In genomic region chr2:77409521-77410135, GRCm38 (mm10) we compare ENCODE assay signal across 16 mouse cellular contexts.
DNase-seq lines count a peak whose midpoint lies in the region; ATAC-seq and TF ChIP-seq lines count a peak whose summit lies in the region.
"Had no signal": no experiment of that assay in that cellular context is flagged by ENCODE, and none has a peak within 500 bp of the region (broad histone marks: within the 10 kb centered on the region; RNA-seq: fewer than 3 reads in every experiment).

No protein-coding gene starts in this region.

- DNase-seq in heart, embryonic 10.5 days (ENCODE audit: low spot score) = peak; percentile 39
- DNase-seq in heart, postnatal 10 days = no peak
- DNase-seq in kidney, adult 2 months = no peak
- DNase-seq: adrenal gland, adult 2 months; B cell, adult 2 months; cerebellum, adult 2 months; cerebellum, postnatal 36 days; heart, postnatal 4 days; lung, postnatal 4 days had no signal

- no peak overlapping the region for H3K27ac ChIP-seq in heart, embryonic 10.5 days
- H3K27ac ChIP-seq in kidney, embryonic 15.5 days = no peak overlapping the region
- no peak overlapping the region for H3K27ac ChIP-seq in kidney, adult 2 months (ENCODE audit: insufficient read depth, low read depth, low read length)
- no peak overlapping the region for H3K27ac ChIP-seq in neural tube, embryonic 12.5 days
- no peak overlapping the region for H3K27ac ChIP-seq in neural tube, embryonic 15.5 days (replicated peaks)
- H3K27ac ChIP-seq: left cerebral cortex, adult 2 months; lung, embryonic 15.5 days had no signal

- peak; percentile 52; the same call in 1 of the 2 replicates for ATAC-seq in kidney, embryonic 15.5 days (replicated peaks; ENCODE audit: low FRiP score)
- peak; percentile 51 for ATAC-seq in neural tube, embryonic 12.5 days (ENCODE audit: low FRiP score, low read depth)
- no peak; the same call in 1 of the 2 replicates for ATAC-seq in neural tube, embryonic 15.5 days (ENCODE audit: low FRiP score)
- no peak for ATAC-seq in erythroid progenitor cell, adult 5-6 weeks (replicated peaks; ENCODE audit: low FRiP score, poor library complexity, severe bottlenecking)
- ATAC-seq: intestine, embryonic 16.5 days had no signal

- H3K9ac ChIP-seq in kidney, embryonic 15.5 days = no peak overlapping the region
- no peak overlapping the region for H3K9ac ChIP-seq in neural tube, embryonic 12.5 days
- H3K9ac ChIP-seq in neural tube, embryonic 15.5 days (replicated peaks) = no peak overlapping the region
- H3K9ac ChIP-seq: lung, embryonic 15.5 days had no signal

- H3K9me3 ChIP-seq in heart, embryonic 10.5 days = no peaks in the 10 kb centered on the region
- H3K9me3 ChIP-seq in kidney, embryonic 15.5 days (replicated peaks) = no peaks in the 10 kb centered on the region
- no peaks in the 10 kb centered on the region for H3K9me3 ChIP-seq in neural tube, embryonic 12.5 days
- no peaks in the 10 kb centered on the region for H3K9me3 ChIP-seq in neural tube, embryonic 15.5 days (replicated peaks)
- H3K9me3 ChIP-seq: lung, embryonic 15.5 days had no signal

- no peak overlapping the region for H3K4me3 ChIP-seq in heart, embryonic 10.5 days
- H3K4me3 ChIP-seq in kidney, embryonic 15.5 days (replicated peaks) = no peak overlapping the region
- no peak overlapping the region for H3K4me3 ChIP-seq in kidney, adult 2 months (ENCODE audit: insufficient read depth, low read depth, low read length)
- H3K4me3 ChIP-seq in neural tube, embryonic 12.5 days = no peak overlapping the region
- no peak overlapping the region for H3K4me3 ChIP-seq in neural tube, embryonic 15.5 days (replicated peaks)
- H3K4me3 ChIP-seq: left cerebral cortex, adult 2 months; lung, embryonic 15.5 days had no signal

- H3K36me3 ChIP-seq in heart, embryonic 10.5 days = no peaks in the 10 kb centered on the region
- H3K36me3 ChIP-seq in kidney, embryonic 15.5 days = no peaks in the 10 kb centered on the region
- H3K36me3 ChIP-seq in kidney, adult 2 months (ENCODE audit: control insufficient read depth, insufficient read depth, low read length) = peaks cover 2% of the 10 kb centered on the region; the same call in 1 of the 2 replicates
- H3K36me3 ChIP-seq in neural tube, embryonic 12.5 days = no peaks in the 10 kb centered on the region
- H3K36me3 ChIP-seq in neural tube, embryonic 15.5 days = no peaks in the 10 kb centered on the region
- H3K36me3 ChIP-seq: lung, embryonic 15.5 days had no signal

- H3K4me1 ChIP-seq in heart, embryonic 10.5 days = peaks cover 10% of the 10 kb centered on the region; the same call in 1 of the 2 replicates
- no peaks in the 10 kb centered on the region for H3K4me1 ChIP-seq in kidney, embryonic 15.5 days
- H3K4me1 ChIP-seq in kidney, adult 2 months (ENCODE audit: control insufficient read depth, insufficient read depth, low read length) = no peaks in the 10 kb centered on the region
- H3K4me1 ChIP-seq in neural tube, embryonic 12.5 days = no peaks in the 10 kb centered on the region; the same call in 1 of the 2 replicates
- 0 out of 2 replicates have a peak, but pooled peaks cover 3% of the 10 kb centered on the region for H3K4me1 ChIP-seq in neural tube, embryonic 15.5 days
- H3K4me1 ChIP-seq: lung, embryonic 15.5 days had no signal

- intact Hi-C loops in heart, postnatal 10 days (cut with DNase I) = no loop called here

- no peak for TF ChIP-seq CTCF in kidney, adult 2 months (conservative IDR thresholded peaks at IDR 0.05; ENCODE audit: insufficient read depth, insufficient read length, low read depth, low read length)

- TF ChIP-seq POLR2A in kidney, adult 2 months (IDR thresholded peaks at IDR 0.05; ENCODE audit: low read depth, low read length) = no peak

- H3K27me3 ChIP-seq in heart, embryonic 10.5 days (ENCODE audit: insufficient read depth, poor library complexity, severe bottlenecking) = no peaks in the 10 kb centered on the region
- no peaks in the 10 kb centered on the region for H3K27me3 ChIP-seq in kidney, embryonic 15.5 days
- H3K27me3 ChIP-seq in kidney, adult 2 months (replicated peaks; ENCODE audit: control insufficient read depth, insufficient read depth, low read length) = no peaks in the 10 kb centered on the region
- H3K27me3 ChIP-seq in neural tube, embryonic 12.5 days (replicated peaks) = no peaks in the 10 kb centered on the region
- H3K27me3 ChIP-seq in neural tube, embryonic 15.5 days (replicated peaks) = no peaks in the 10 kb centered on the region
- H3K27me3 ChIP-seq: lung, embryonic 15.5 days had no signal

- H3K4me2 ChIP-seq in kidney, embryonic 15.5 days = no peak overlapping the region
- no peak overlapping the region for H3K4me2 ChIP-seq in neural tube, embryonic 12.5 days (replicated peaks)
- no peak overlapping the region for H3K4me2 ChIP-seq in neural tube, embryonic 15.5 days
- H3K4me2 ChIP-seq: lung, embryonic 15.5 days had no signal

- 48% methylated on average over 5 of the region's 5 CpGs for WGBS in heart, embryonic 10.5 days
- WGBS in kidney, embryonic 15.5 days = 47% methylated on average over 5 of the region's 5 CpGs
- WGBS in kidney, adult 2 months = 60% methylated on average over 5 of the region's 5 CpGs
- 44% methylated on average over 5 of the region's 5 CpGs for WGBS in neural tube, embryonic 12.5 days
- WGBS in neural tube, embryonic 15.5 days = 63% methylated on average over 4 of the region's 5 CpGs

Comparison
In these comparisons a context has a peak if more than half of its experiments do, and no peak if none do; other contexts are left out.
1. ATAC-seq: peak in kidney, embryonic 15.5 days (single experiment) and neural tube, embryonic 12.5 days (single experiment); none in neural tube, embryonic 15.5 days (single experiment) and erythroid progenitor cell, adult 5-6 weeks (single experiment).